Mouse (Mus musculus) left cerebral cortex, adult 2 months (tissue): ENCODE results near the gene Arl10. TPM values are rescaled to one million over a fixed set of nuclear protein-coding genes. Genes with fewer than 3 reads are reported as not detected.

Source experiments
- DNase-seq, 2 experiments: peaks; one replicate each; pipeline ENCODE4 v3.0.0; 2021 to 2022; ENCODE audit warnings: low spot score in 2 of 2, mixed read lengths in 1 of 2; ENCODE audit errors: extremely low spot score in 1 of 2
- H3K27ac ChIP-seq: fragments of 200-600 bp; 2 replicates; pipeline ENCODE4 v1.8.1; 2022
- H3K4me3 ChIP-seq: fragments of 200-600 bp; 2 replicates; pipeline ENCODE4 v1.8.1; 2022
- CTCF ChIP-seq: fragments of 200-600 bp; IDR thresholded peaks from 2 replicates; pipeline ENCODE4 v1.8.1; 2022; ENCODE audit warnings: antibody characterized with exemption, mild to moderate bottlenecking, moderate library complexity
- intact Hi-C: fragments of 180-260 bp; cut with DNase I; formaldehyde crosslinking; loops from one replicate; pipeline ENCODE4 v1.15.1; 2025
- total RNA-seq, 2 experiments: library from RNA; stranded (reverse); gene quantifications; 2 replicates each; pipeline ENCODE4 v1.2.3; 2021

Gene Arl10
- total RNA-seq, 2 experiments from 2014 or later: 24.1 to 25.6 TPM

- peak; percentile 43 to 48 for DNase-seq
- Histone ChIP-seq H3K27ac (peak overlapping the region; percentile 90; the same call in 1 of the 2 replicates), H3K4me3 (peak overlapping the region; percentile 90)
- intact Hi-C loops: loop anchor here (1.0 to 5.0 kb wide), 2 partner anchors 9 to 98 kb away; partner anchors contain the start of gene Thoc3
- TF ChIP-seq CTCF: peak; percentile 68
Observed at GRCm38 (mm10) chr13:54565594-54566345, 9.0 kb upstream of the Arl10 start.

GRCm38 (mm10) chr13:54568380-54568779, 6.4 kb upstream of the Arl10 start:
- no peak for TF ChIP-seq CTCF
- no peak for DNase-seq
- Histone ChIP-seq H3K27ac (no peak overlapping the region), H3K4me3 (no peak overlapping the region)
- intact Hi-C loops: loop anchor here (5.0 kb wide), 1 partner anchor 101 kb away; the partner anchor contains the start of gene Thoc3

GRCm38 (mm10) chr13:54569282-54569681, 5.5 kb upstream of the Arl10 start:
- Histone ChIP-seq H3K4me3 (no peak overlapping the region), H3K27ac (no peak overlapping the region)
- intact Hi-C loops: loop anchor here (5.0 kb wide), 1 partner anchor 102 kb away; the partner anchor contains the start of gene Thoc3
- no peak for TF ChIP-seq CTCF
- DNase-seq: no peak

GRCm38 (mm10) chr13:54570736-54571135, 4.1 kb upstream of the Arl10 start:
- no peak for DNase-seq
- TF ChIP-seq CTCF: no peak
- Histone ChIP-seq H3K27ac (no peak overlapping the region), H3K4me3 (no peak overlapping the region)
- intact Hi-C loops: loop anchor here (5.0 kb wide), 1 partner anchor 323 kb away; no protein-coding TSS in a partner anchor

- no peak for DNase-seq
- no peak for TF ChIP-seq CTCF
- no peak overlapping the region for H3K4me3 ChIP-seq
- no peak overlapping the region for H3K27ac ChIP-seq
- intact Hi-C loops: loop anchor here (5.0 kb wide), 1 partner anchor 324 kb away; no protein-coding TSS in a partner anchor
Observed at GRCm38 (mm10) chr13:54571637-54572036, 3.2 kb upstream of the Arl10 start.

GRCm38 (mm10) chr13:54572621-54573020, 2.2 kb upstream of the Arl10 start:
- H3K4me3 ChIP-seq: no peak overlapping the region
- intact Hi-C loops: loop anchor here (5.0 kb wide), 1 partner anchor 325 kb away; no protein-coding TSS in a partner anchor
- DNase-seq: no peak
- TF ChIP-seq CTCF: no peak
- H3K27ac ChIP-seq: no peak overlapping the region

GRCm38 (mm10) chr13:54575489-54575888, 674 bp downstream of the Arl10 start:
- no peak for TF ChIP-seq CTCF
- intact Hi-C loops: loop anchor here (2.0 kb wide), 1 partner anchor 13 kb away; no protein-coding TSS in a partner anchor
- no peak for DNase-seq
- peak overlapping the region; percentile 75 for H3K4me3 ChIP-seq
- H3K27ac ChIP-seq: peak overlapping the region; percentile 82

GRCm38 (mm10) chr13:54577652-54578507, 3.1 kb downstream of the Arl10 start:
- intact Hi-C loops: no loop called here
- no peak for DNase-seq
- no peak overlapping the region for H3K27ac ChIP-seq
- no peak for TF ChIP-seq CTCF
- no peak overlapping the region for H3K4me3 ChIP-seq

- Histone ChIP-seq H3K4me3 (no peak overlapping the region), H3K27ac (no peak overlapping the region)
- intact Hi-C loops: no loop called here
- no peak for TF ChIP-seq CTCF
- DNase-seq: no peak
Observed at GRCm38 (mm10) chr13:54581385-54581784, 6.6 kb downstream of the Arl10 start.

- Histone ChIP-seq H3K4me3 (no peak overlapping the region), H3K27ac (no peak overlapping the region)
- no peak for TF ChIP-seq CTCF
- intact Hi-C loops: no loop called here
- no peak for DNase-seq
Observed at GRCm38 (mm10) chr13:54582126-54582525, 7.3 kb downstream of the Arl10 start.

GRCm38 (mm10) chr13:54582860-54583259, 8.0 kb downstream of the Arl10 start:
- no peak for TF ChIP-seq CTCF
- Histone ChIP-seq H3K27ac (no peak overlapping the region), H3K4me3 (no peak overlapping the region)
- intact Hi-C loops: no loop called here
- no peak for DNase-seq

- H3K27ac ChIP-seq: no peak overlapping the region
- TF ChIP-seq CTCF: no peak
- intact Hi-C loops: no loop called here
- no peak overlapping the region for H3K4me3 ChIP-seq
- no peak for DNase-seq
Observed at GRCm38 (mm10) chr13:54585831-54586230, 11.0 kb downstream of the Arl10 start.
